Mouse (Mus musculus): Measurements from ENCODE around the gene Lrrtm4.

The Lrrtm4 gene

DNA sequence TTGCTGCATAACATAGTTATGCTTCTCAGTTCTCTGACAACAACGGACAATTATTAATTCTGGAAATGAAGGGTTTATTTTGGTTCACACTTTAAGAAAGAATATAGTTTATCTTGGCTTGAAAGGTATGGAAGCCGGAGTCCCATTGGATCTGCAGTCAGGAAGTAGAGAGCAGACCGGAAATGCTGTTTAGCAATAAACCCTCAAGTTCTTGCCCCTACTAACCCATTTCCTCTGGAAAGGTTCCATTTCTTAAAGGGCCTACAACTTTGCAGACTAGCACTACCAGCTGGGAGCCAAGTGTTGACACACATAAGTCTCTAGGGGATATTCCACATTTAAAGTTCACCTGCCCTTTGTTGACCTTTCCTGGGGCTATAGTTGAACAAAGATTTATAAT lies 309.7 kb downstream of the Lrrtm4 start:
- in situ Hi-C loops (cut with MboI) = no loop called here

DNA sequence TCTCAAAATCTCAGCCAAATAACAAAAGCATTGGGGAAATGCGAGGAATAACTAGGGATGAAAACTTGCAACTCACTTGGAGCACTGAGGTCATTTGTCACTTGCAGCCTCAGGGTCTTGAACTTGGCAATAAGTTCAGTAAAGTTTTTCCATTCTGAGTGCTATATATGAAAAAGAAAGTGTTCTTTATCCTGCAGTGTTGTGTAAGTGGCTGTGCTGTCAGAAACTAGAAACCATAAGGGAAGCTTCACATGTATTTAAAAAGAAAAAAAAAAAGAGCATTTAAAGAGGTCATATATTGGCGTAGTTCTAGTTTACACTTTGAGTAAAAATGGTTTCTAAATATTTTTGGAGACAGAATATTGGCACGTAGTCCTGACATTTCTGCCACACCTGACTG lies 313.1 kb downstream of the Lrrtm4 start:
- in situ Hi-C loops (cut with MboI) = no loop called here

DNA sequence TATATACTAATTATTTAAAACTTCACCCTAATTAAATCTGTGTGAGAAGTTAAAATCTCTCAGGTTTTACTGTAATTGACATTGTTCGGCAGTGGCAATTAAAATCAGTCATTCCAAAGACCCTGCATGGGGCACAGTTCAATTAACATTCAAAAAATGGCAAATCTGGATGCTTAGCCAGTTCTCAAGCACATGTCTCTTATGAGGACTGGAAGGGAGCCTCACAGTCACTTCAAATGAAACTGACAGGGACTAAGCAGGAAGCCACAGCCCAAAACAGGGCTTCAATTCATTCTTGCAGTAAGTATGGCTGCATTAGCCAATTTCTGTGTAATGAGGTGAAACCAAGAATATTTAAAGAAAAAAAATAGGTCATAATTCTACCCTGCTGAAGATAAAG lies 333.6 kb downstream of the Lrrtm4 start:
- in situ Hi-C loops (cut with MboI) = no loop called here

DNA sequence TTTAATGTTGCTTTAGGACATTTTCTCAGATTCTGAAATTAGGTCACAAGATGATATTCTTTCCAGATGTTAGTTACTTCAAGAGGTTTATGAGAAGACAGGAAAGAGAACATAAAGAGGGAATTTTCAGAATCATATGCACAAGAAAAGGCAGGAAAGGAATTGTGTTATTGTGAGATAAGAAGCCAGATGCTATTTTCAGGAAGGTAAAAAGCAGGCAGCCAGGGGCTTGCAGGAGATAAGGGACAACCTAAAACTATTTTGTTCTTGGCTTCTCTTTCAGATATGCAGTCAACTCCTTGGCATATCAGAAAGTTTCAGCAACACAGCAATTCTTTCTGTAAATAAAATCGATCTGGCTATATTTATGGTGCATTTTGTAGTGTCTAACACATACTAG lies 338.4 kb downstream of the Lrrtm4 start:
- in situ Hi-C loops (cut with MboI) = no loop called here

DNA sequence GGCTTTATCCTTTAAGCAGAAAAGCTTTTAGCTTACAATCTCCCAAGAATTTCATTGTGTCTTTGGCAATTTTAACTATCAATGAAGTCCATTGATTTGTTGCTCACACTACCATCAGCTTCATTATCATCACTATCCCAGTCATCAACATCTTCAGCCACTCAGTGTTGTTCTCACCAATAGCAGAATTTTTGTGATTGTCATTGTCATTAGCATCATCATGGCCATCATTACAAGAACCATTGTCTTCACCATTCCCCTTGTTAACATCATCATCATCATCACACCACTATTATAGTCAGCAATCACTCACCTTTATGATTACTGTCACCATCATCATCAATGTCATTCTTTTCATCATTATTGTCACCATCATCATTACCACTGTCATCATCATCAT lies 344.9 kb downstream of the Lrrtm4 start:
- in situ Hi-C loops (cut with MboI) = no loop called here

DNA sequence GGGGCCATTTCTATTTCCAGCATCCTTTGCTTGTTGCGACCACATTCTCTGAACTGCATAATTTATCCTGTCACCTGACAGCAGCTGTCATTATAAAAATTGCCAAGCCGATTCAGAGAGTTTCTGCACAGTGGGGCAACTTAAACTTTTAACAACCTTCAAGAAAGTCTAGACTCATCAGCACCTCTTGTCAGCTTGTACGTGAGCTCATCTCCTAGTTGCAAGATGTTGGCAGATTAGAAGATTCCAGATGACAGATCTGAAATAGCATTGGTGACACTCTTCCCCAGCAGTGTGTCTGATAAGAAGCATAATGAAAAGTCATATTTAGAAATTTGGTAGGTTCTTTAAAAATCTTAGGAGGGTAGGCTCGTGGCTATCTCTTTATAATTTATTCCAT lies 347.9 kb downstream of the Lrrtm4 start:
- in situ Hi-C loops (cut with MboI) = no loop called here

DNA sequence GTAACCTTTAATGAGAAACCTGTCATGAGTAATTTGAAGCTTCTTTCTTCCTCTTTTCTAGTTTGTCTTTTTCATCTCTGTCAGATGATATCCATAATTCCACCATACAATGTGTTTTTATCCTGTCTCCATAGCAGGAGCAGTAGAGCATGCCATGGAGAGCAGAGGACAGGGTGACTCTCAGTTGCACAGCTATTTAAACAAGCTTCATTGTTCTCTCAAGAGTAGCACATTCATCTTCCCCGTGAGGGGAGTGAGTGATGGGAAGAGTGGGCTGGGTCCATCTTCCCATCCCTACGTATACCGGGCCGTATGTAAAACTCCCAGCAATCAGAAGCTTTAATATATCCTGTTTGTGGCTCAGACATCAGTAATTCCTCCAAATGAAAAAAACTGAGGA lies 370.9 kb downstream of the Lrrtm4 start:
- in situ Hi-C loops (cut with MboI) = no loop called here

DNA sequence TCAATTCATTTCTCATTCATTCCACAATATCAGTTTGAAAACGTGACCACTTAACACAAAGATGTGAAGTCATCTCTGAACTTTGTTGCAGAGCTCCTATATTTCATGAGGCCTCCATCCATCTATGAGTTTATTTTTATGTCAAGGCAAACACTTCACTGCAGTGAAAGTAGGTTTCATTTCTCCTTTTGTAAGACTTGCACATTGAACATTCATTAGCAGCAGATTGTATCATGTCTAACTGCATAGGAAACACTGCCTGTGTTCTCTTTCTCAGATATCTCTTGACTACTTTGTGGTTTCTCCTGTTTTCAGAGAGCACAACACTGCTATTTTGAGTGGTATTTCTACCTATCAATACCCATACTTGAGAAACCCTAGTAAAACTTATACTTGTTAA lies 388.1 kb downstream of the Lrrtm4 start:
- in situ Hi-C loops (cut with MboI) = no loop called here

DNA sequence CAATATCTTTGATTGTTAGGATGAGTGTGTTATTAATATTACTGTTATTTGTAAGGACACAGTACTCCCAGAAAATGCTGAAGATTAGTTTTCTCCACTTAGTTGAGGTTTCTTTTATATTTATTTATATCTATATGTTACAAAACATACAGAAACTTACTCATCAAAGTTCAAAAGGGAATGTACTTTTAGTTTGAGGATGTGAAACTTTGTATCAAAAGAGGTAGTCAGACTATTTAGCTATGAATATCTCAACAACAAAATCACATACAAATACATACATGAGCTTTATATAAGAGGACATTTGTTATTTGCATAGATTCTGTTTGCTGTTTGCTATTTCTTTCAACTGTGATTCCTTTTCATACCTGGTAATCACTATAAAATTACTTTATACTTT lies 421.5 kb downstream of the Lrrtm4 start:
- in situ Hi-C loops (cut with MboI) = no loop called here

DNA sequence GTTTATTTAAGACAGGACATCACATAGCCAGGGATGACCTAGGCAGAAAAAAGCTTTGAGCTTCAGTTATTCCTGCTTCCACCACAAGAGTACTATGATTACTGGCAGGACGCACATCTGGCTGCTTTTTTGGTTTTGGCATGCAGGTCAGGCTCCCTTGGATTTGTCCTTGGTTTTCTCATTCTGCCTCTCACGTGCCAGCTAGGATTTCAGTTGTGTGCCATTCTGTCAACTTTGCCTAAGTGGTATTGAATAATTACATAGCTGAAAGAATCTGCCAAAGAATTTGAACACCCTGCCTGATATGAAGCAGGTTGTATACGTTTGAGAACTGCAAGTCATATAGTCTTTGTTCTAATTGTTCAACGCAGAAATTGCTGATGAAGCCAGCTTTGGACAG lies 451.9 kb downstream of the Lrrtm4 start:
- in situ Hi-C loops (cut with MboI) = no loop called here

DNA sequence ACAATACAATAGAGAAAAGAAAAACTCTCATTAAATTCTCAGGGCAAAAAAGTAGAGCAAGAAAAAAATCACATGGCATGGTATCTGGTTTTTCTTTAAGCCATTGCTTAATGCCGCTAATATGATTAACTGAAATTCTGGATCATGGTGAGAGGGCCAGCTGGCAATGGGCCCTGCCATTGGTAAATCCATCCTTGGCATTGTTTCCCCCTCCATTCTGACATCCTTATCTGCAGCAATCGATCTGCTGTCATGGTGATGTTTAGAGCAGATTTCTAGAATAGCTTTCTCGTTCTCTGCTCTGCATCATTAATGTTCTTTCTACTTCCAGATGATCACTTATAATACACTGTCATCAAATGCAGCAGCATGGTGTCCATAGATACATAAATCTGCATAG lies 457.5 kb downstream of the Lrrtm4 start:
- in situ Hi-C loops (cut with MboI) = no loop called here

DNA sequence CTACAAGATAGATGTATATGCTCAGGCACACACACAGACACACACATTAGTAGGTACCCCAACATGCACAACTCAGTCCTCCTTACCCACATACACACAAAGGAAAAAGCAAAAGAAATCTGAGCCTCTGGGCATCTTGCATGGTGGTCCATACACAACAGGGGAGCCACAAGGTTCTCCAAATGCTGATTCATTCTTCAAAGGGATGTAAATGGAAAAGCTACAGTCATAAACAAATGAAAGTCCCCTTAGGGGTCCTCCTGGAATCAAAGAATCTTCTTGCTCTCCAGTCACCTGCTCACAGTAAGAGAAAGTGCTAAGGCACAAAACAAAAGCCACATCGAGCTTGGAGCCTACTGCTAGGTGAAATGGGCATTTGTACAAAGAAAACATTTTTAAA lies 526.3 kb downstream of the Lrrtm4 start:
- in situ Hi-C loops (cut with MboI) = no loop called here

DNA sequence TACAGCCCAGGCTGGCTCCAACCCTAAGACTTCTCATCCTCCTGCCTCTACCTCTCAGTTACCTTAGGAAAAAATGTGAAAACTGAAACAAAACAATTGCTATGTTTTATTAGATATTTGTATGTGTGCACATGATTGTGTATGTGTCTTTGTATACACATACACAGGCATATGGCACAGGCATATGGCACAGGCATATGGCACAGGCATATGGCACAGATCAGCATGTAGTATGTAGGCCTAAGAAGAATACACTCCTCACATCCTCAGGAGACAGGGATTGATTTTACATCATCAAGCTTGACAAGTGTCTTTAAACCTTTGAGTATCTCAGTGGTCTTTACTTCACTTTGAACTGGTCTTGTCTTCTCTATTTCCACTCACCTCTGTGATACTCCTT lies 531.2 kb downstream of the Lrrtm4 start:
- in situ Hi-C loops (cut with MboI) = no loop called here

DNA sequence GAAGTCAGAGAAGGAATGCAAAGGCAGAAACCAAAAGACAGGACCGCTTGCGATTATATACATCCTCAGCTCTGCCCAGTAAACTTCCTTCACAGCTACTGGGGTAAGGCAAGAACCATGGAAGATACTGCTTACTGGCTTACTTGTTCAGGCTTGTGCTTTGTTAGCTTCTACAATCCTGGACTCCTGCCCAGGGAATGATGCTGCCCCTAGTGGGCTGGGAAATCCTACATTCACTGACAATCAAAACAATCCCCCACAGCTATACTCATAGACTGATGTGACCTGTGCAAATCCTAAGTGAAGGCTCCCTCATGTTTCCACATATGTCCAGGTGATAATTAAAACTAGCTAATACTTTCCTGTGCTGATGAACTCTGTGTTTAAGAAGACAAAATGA lies 534.7 kb downstream of the Lrrtm4 start:
- in situ Hi-C loops (cut with MboI) = no loop called here

DNA sequence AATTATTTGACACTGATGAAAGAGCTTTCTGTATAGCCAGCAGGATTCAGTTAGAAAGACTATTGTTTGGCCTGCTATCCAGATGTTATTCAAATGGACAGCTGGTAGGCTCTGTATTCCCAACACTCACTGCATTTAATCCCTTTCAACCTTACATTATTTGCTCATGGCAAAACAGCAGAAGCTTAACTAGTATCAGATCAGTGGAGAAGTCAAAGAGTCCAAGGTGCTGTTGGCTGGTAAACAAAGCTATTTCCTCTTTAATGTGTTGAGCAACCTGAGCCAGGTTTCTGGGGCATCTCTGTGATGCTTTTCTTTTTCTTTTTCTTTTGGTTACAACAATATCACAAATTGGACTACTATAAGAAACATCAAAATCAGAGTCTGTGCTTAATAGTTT lies 536.3 kb downstream of the Lrrtm4 start:
- in situ Hi-C loops (cut with MboI) = no loop called here

DNA sequence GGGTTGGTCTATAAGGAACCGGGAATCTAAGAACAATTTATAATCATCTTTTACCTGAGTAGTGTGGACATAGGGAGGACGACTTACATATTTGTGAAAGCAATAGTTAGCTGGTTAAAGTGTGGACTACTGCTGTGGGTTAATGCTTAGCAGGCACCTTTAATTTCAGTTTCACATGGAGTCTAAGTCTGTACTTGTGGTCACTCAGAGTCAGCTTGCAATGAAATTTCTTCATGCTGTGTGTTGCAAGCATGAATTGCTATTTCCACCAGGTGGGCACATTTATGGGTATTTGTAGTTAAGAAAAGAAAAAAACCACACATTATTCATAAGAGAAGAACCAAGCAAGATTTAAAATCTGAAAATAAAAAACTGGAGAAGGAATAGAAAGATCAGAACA lies 558.5 kb downstream of the Lrrtm4 start:
- in situ Hi-C loops (cut with MboI) = no loop called here

DNA sequence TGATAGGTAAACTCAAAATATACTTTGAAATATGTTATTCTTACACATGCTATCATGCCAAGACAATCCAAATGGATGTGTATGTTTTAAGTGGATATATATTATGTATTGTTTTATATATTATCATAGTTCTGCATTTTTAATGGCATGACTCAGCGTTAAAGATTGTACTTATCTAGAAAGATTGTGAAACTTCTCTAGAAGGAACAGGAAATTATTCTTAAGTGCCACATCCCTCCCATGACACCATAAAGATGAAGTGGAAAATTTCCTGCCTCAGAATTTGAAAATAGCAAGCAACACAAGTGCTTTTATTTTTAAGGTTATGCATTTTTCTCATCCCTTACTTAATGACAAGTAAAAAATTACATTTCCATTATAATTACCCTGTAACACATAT lies 563.5 kb downstream of the Lrrtm4 start:
- in situ Hi-C loops (cut with MboI) = no loop called here

DNA sequence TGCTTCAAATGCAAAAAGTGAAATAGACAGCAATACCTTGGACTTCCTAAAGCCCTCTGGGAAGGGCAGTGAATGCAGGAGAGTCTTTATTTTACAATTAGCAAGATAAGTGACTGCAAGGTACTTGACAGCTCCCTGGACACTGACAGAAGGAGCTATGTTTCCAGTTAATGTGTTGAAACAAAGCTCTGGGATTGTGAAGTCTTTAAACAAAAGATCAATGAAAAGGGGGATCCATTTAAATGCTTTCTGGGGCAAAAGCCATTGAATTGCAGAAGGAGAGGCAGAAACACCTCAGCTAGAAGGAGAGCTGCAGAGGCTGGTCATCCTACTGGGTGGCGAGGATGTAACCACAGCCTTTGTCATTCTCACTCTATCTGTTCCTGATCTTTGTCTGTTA lies 571.1 kb downstream of the Lrrtm4 start:
- in situ Hi-C loops (cut with MboI) = no loop called here

DNA sequence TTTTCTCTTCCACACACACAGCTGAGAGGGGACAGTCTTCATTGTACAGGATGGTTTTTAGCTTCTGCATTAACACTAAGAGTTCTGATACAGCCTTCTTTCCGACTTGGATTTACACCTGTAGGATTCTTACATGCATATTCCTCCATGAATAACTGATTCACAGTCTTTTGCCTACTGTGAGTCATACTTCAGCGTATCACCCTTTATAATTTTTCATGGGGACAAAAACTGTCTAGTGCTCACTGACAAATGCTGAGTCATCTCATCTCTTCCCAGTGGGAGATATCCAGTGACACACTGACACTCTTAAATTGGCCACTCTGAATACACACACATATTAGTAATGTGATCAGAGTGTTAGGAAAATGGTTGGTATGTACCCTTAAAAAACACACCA lies 600.8 kb downstream of the Lrrtm4 start:
- in situ Hi-C loops (cut with MboI) = no loop called here

DNA sequence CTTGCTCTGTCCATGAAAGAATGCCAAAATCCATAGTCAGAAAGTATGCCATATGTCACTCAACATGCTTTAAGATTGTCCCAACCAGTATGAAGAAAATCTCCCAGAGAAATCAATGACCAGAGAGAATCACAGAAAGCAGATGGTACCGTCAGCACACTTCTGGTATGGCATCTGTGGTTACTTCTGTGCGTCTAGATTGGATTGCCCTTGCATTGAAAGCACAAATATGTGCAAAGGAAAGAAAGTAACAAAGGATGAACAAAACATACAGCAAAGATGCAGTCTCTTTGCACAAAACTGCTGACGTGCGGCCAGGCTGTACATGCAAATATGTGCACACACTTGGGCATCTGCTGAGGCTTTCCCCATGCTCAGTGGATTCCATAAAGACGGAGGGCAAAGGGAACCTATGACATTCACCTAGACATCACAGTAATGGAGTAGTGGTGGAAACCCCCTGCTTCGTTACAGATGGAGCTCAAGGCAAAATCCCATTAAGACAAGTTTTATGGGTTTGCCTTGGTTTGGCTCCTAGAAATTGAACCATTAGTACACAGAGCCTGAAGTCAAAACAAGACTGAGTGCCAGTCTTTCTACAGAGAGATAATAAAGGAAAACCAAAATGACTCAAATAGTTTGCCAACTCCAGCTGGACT lies 604.1 kb downstream of the Lrrtm4 start:
- in situ Hi-C loops (cut with MboI) = no loop called here

DNA sequence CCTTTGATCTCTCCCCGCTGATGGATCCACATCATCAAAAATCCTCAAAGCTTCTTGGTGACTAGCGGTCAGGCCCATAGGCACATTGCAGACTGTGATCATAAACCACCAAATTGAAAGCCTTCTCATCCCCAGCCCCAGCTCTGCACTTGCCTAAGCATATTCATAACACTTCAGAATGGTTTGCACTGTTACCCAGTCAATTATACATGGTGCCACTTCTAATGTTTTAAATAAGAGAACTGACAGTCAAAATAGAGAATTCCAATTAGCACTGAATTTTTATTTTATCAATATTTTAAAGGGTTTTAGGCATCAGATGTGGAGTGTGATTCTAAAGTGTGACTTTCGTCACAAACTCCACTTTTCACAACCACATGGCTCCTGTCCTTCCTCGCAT lies 606.8 kb downstream of the Lrrtm4 start:
- in situ Hi-C loops (cut with MboI) = no loop called here

DNA sequence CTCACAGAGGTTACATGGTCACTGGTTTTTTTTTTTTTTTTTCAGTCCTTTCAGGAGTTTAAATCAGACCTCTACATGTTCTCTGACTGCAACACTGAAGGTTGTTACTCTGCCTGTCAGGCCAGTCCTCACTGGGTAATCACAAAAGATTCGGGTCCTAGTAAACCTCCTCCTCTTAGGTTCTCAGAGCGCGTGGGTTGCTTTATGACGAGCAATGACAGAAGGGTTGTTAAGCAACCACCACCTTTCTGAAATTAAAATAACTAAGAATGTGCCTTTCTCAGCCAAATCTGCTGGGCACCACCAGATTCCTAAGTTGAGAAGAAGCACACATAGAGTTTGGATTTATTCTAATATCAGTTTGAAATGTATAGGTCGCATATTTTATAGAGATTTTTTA lies 644.1 kb downstream of the Lrrtm4 start:
- in situ Hi-C loops (cut with MboI) = no loop called here

DNA sequence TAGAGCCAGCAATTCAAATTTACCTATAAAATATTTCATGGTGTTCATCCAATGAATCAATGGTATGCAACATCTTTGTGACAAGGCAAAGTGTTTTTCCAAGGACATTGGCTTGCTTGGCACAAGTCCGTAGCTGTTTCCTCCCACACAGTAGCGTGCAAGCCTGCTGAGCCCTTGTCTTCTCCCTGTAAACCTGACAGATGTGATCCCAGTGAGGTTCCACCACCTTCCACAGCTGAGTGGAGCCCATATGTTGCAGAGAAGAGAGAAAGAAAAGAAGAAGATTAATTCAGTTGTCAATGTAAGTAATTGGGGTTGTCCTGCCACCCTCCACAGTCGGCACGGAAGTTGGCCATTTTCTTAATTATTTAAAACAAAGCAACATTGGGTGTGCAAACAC lies 645.4 kb downstream of the Lrrtm4 start:
- in situ Hi-C loops (cut with MboI) = no loop called here

DNA sequence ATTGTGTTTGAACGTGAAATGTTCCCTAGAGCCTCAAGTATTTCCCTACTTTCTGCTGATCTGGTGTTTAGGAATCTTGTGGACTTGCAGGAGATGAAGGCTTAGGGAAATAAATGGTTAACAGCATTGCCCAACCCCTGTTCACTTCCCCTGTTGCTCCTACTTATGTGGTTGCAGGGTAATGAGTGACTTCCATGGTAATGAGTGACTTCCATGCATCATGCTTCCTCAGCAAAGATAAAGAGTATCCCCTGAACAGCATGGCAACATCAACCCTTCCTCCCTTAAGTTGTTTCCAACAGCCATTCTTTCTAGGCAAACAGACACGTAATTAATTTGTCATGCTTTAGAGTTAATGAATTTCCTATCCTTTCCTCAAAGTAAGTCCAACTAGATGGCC lies 685.5 kb downstream of the Lrrtm4 start:
- in situ Hi-C loops (cut with MboI) = no loop called here

DNA sequence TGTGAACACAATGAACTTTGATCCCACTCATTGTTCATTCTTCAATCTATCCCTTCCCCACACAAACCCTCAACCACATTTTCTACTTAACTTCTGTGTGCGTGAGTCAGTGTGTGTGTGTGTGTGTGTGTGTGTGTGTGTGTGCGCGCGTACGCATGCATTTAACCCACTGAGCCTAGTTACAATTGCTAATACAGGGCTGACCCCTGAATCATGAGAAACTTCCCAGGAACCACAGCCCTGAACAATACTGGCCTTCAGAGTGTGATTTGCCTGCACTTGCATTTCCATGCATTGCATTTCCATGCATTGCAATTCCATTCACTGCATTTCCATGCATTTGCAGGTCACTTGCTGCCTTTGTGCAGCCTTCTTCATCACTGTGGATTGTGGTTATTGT lies 701.8 kb downstream of the Lrrtm4 start:
- in situ Hi-C loops (cut with MboI) = no loop called here

All from mature B cell (primary cell).